Mouse (Mus musculus): ENCODE results near the gene Rtn3.
A peak's percentile ranks its signal among the peaks of the same experiment; 100 is the strongest.

Gene Rtn3

GRCm38 (mm10) chr19:7487680-7488079 is 4.6 kb upstream of the Rtn3 start:
- DNase-seq (ENCODE audit: extremely low spot score), result no peak

DNA sequence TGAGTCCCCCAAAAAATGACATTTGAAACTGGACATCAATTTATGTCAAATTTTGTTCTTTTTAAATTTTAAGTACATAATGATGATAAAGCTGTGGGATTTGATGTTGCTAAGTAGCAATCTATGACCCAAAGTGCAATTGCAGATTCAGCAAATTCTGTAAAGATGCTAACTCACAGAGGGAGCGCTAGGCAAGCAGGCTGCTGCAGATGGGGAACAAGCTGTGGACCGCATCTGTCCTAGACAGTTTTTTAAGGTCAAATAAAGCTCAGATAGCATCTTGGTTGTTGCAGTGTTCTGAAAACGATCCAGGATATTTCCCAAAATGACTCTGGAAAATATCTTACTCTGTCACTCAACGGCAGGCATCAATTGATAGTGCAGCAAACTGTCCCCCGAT is 995 bp upstream of the Rtn3 start:
- DNase-seq (ENCODE audit: extremely low spot score), result peak; percentile 9

DNA sequence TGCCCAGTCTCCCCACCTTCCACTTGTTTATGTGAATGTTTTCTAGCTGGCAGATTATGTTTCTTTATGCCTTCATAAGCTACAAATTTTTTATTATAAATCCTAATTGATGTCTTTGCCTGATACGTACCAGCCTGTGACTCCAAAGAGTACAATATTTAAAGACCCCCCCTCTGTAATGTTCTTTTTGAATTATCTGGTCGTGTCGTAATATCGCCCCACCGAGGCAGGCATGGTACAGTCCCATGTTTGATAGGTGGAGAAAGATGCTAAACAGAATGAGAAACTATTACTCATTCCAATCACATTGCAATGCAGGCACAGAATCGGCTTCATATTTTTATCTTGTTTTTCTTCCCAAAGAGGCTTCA is 416 bp upstream of the Rtn3 start:
- DNase-seq (ENCODE audit: extremely low spot score), result no peak

GRCm38 (mm10) chr19:7482266-7482598 is 849 bp downstream of the Rtn3 start:
- no peak for DNase-seq (ENCODE audit: extremely low spot score)

- peak; percentile 61 for DNase-seq (ENCODE audit: extremely low spot score)
Observed at GRCm38 (mm10) chr19:7481541-7482265, 1.4 kb downstream of the Rtn3 start.

- no peak for DNase-seq (ENCODE audit: extremely low spot score)
Observed at GRCm38 (mm10) chr19:7479751-7480248, 3.3 kb downstream of the Rtn3 start.

DNA sequence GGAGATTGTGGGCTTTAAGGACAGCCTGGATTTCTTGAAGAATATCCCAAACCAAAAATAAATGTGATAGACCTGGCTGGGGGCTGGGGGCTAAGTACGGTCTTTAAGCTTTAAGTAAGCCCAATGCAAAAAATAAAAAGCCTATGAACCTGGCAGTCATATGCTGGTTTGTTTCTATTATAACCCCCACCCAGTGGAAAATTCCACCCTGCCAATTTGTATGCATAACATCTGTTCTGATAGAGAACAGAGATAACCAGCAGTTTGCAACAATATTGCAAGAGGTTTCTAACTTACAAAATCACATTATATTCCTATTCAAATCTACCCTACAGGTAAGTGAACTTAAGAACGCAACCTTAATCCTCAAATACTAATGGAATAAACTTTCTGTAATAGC is 12.4 kb downstream of the Rtn3 start:
- no peak for DNase-seq (ENCODE audit: extremely low spot score)

GRCm38 (mm10) chr19:7467915-7468314 is 15.2 kb downstream of the Rtn3 start:
- DNase-seq (ENCODE audit: extremely low spot score), result no peak

GRCm38 (mm10) chr19:7459370-7459769 is 23.7 kb downstream of the Rtn3 start:
- no peak for DNase-seq (ENCODE audit: extremely low spot score)

- DNase-seq (ENCODE audit: extremely low spot score), result no peak
Observed at GRCm38 (mm10) chr19:7458901-7459300, 24.2 kb downstream of the Rtn3 start.

- DNase-seq (ENCODE audit: extremely low spot score), result no peak
Observed at GRCm38 (mm10) chr19:7456803-7457202, 26.3 kb downstream of the Rtn3 start.

GRCm38 (mm10) chr19:7445596-7445995 is 37.5 kb downstream of the Rtn3 start:
- no peak for DNase-seq (ENCODE audit: extremely low spot score)

DNA sequence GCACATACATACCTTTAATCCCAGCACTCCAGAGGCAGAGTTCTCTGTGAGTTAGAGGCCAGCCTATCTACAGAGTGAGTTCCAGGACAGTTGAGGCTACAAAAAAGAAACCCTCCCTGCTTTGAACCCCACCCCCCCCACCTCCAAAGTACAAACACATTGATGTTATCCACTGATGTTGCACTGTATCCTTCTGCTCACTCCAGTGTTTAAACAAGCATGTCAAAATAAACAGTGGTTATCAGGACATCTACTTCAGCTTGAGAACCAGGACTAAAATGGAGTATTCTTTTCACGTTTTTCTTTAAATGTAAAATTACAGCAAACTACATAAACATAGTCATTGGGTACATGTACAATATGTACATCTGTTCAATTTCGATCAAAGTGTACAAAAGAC is 38.0 kb downstream of the Rtn3 start:
- no peak for DNase-seq (ENCODE audit: extremely low spot score)

DNA sequence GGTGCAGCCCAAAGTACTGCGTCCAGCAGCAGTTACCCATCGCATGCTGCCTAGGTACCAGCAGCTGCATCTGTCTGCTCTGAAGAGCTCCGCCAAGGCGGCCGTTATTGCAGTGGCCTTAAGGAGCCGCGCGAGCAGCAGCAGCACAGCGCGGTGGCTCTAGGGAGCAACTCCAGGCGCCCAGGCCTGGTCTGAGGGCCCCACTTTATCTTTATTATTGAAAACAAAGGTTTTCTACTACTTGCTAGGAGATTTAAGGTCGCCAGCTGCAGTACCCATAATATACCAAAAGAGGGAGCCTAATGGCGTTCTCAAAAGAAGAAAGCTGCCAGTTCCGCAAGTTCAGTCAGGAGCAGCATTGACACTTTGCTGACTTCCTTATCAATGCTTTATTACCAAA is 41.6 kb downstream of the Rtn3 start:
- DNase-seq (ENCODE audit: extremely low spot score), result peak; percentile 56

DNA sequence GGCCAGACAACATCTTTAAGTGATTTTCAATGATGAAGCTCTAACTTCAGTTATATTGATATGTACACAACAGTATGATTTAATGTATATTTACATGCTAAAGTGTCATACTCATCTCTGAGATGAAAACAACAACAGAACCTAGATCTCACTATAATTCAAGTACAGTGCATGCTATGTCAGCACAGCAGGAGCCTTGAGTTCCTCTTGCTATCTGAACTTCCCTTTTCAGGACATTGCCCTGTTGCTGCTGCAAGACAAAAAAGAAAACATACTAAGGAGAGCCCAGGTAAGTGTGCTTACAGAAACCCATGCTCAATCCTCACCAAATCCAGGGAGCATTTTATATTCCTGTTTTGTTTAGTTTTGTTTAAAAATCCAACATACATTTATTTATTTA is 44.8 kb downstream of the Rtn3 start:
- no peak for DNase-seq (ENCODE audit: extremely low spot score)

GRCm38 (mm10) chr19:7436061-7436970 is 46.8 kb downstream of the Rtn3 start:
- DNase-seq (ENCODE audit: extremely low spot score), result peak; percentile 45

GRCm38 (mm10) chr19:7434887-7435286 is 48.2 kb downstream of the Rtn3 start:
- DNase-seq (ENCODE audit: extremely low spot score), result no peak

DNA sequence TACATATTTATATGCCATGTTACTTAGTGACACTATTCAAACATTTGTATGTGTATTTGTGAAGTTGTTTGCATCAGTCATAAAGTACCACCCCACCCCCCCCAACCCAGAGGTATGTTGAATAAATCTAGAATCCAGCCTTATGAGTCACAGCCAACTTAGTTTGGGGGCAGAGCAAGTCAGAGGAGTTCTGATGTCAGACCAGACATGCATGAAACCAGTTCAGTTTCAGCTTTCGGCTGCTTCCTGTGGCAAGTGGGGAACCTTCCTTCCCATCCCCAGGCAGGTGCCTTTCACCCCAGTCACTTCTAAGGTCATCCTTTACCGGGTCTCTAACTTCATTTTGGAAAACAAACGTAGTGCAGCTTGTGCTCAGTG is 57.7 kb downstream of the Rtn3 start:
- peak; percentile 14 for DNase-seq (ENCODE audit: extremely low spot score)

- DNase-seq (ENCODE audit: extremely low spot score), result peak; percentile 18
Observed at GRCm38 (mm10) chr19:7424590-7425397, 58.3 kb downstream of the Rtn3 start.

DNA sequence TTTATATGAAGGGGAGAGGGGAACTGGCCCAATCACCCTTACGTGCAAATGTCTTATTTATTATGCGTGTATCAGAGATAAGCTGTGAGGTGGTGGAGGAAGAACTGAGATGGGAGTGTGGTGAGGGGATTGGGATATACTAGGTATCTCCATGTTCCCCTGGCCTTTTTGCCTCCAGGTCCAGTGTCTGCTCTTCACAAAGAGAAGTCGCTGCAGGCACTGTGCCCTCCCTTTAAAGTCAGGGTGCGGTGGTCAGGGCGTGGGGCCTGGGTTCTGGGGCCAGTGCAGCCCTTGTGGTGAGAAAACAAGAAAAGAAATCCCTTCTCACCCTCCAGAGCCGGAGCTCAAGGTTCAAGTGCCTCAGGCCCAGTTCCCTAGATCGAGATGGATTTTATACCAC is 59.0 kb downstream of the Rtn3 start:
- peak; percentile 19 for DNase-seq (ENCODE audit: extremely low spot score)

DNA sequence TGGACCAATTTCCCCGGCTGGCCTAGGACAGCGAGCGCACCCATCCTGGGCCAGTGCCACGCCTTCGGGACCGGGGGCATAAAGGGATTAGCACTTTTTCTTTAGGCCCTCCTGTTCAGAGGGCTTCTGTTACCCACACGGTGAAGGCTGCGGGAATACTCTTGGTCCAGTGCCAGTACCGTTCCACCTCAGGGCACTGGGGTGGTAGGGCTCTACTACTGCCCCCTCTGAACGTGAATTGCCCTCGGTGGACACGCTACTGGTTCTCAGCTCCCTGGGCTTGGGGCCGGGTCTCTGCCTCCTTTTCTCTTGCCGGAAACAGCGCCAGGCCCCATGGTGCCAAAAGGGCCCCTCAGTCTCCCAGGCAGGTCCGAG is 59.4 kb downstream of the Rtn3 start:
- DNase-seq (ENCODE audit: extremely low spot score), result no peak

DNA sequence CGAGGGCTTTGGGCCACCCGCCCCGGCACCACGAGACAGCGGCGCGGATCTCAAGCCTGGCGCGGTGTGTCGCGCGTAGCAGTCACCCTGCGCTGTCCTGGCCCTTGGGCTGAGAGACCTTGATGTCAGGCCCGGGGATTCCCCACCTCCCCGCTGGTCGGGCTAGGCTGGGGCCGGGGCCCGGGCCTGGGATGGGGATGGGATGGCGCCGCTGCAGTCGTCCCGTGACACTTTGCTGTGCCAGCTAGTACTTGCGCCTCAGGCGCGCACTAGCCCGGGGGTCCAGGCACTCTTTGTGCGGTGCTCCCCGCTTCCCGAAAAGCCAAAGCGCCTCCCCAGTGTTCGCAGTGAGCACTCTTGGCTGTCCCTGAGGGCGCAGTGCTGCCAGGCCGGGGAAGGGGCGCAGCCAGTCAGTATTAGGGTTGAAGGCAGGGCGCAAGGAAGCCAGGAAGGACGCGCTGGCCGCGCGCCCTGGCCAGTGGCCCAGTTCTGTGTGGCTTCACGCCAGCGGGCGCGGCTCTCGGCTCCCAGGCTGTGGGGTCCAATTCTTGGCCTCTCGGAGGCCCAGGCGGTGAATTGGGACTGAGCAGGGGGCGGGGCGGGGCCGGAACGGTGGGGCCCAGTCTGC is 59.9 kb downstream of the Rtn3 start:
- peak; percentile 57 for DNase-seq (ENCODE audit: extremely low spot score)

Data from embryo, embryonic 9.5 days (tissue).